Mouse (Mus musculus) MEL (cell line): ENCODE measurements around the gene Pomp. TPM values are rescaled to one million over a fixed set of nuclear protein-coding genes. Genes with fewer than 3 reads are reported as not detected.

Source experiments
- DNase-seq: peaks from one replicate; pipeline ENCODE4 v3.0.0; 2011; ENCODE audit warnings: low read depth, low spot score
- H3K27ac ChIP-seq: 2 replicates; pipeline ENCODE4 v1.5.1; 2012; ENCODE audit warnings: low read depth, mild to moderate bottlenecking, control low read depth, low read length, moderate library complexity; ENCODE audit not compliant: control insufficient read depth
- H3K27me3 ChIP-seq, 2 experiments: fragments of 150-350 bp in 1 of 2; sonication (generic) in 1 of 2; 2 replicates each; pipeline ENCODE4 v1.6.1; 2012; ENCODE audit warnings: low read length in 2 of 2, mild to moderate bottlenecking in 2 of 2, improper control_type of control experiment in 1 of 2, moderate library complexity in 1 of 2; ENCODE audit not compliant: insufficient read depth in 2 of 2, control insufficient read depth in 1 of 2
- H3K36me3 ChIP-seq, 2 experiments: 2 replicates each; pipeline ENCODE4 v1.6.1; 2012 to 2014; ENCODE audit warnings: low read length in 2 of 2, improper control_type of control experiment in 1 of 2, inconsistent platforms in 1 of 2, mild to moderate bottlenecking in 1 of 2; ENCODE audit not compliant: insufficient read depth in 2 of 2, control insufficient read depth in 1 of 2
- H3K4me1 ChIP-seq, 2 experiments: fragments of 150-350 bp in 1 of 2; sonication (generic) in 1 of 2; 2 replicates each; pipeline ENCODE4 v1.6.1; 2012; ENCODE audit warnings: low read length in 2 of 2, improper control_type of control experiment in 1 of 2, mild to moderate bottlenecking in 1 of 2; ENCODE audit not compliant: insufficient read depth in 2 of 2, control insufficient read depth in 1 of 2
- H3K4me3 ChIP-seq, 2 experiments: fragments of 150-350 bp in 1 of 2; sonication (generic) in 1 of 2; 2 replicates each; pipeline ENCODE4 v1.5.1; 2012; ENCODE audit warnings: low read depth in 2 of 2, low read length in 2 of 2, mild to moderate bottlenecking in 2 of 2, moderate library complexity in 2 of 2, control low read depth in 1 of 2, improper control_type of control experiment in 1 of 2; ENCODE audit not compliant: control insufficient read depth in 1 of 2, insufficient read depth in 1 of 2
- H3K79me2 ChIP-seq: 2 replicates; pipeline ENCODE4 v1.6.1; 2012; ENCODE audit warnings: mild to moderate bottlenecking, low read length, moderate library complexity; ENCODE audit not compliant: control insufficient read depth, poor library complexity, insufficient read depth
- H3K9ac ChIP-seq: 2 replicates; pipeline ENCODE4 v1.6.1; 2012; ENCODE audit warnings: low read depth, mild to moderate bottlenecking, control low read depth, low read length, moderate library complexity; ENCODE audit not compliant: control insufficient read depth, poor library complexity, severe bottlenecking
- H3K9me3 ChIP-seq: fragments of 150-350 bp; sonication (generic); replicated peaks from 2 replicates; pipeline ENCODE4 v1.6.1; 2012; ENCODE audit warnings: mild to moderate bottlenecking, low read length, improper control_type of control experiment, moderate library complexity; ENCODE audit not compliant: insufficient read depth
- BHLHE40 ChIP-seq: IDR thresholded peaks from 2 replicates; pipeline ENCODE4 v1.6.1; 2012; ENCODE audit warnings: low read depth, mild to moderate bottlenecking, inconsistent platforms, low read length, improper control_type of control experiment, borderline replicate concordance
- CHD1 ChIP-seq: IDR thresholded peaks from 2 replicates; pipeline ENCODE4 v1.6.1; 2012; ENCODE audit warnings: low read depth, mild to moderate bottlenecking, inconsistent platforms, low read length, improper control_type of control experiment
- CTCF ChIP-seq, 3 experiments: IDR thresholded peaks in 2 of 3; conservative IDR thresholded peaks in 1 of 3; 2 replicates each; pipeline ENCODE4 v1.5.1; 2011 to 2012; ENCODE audit warnings: low read length in 3 of 3, low read depth in 2 of 3, mild to moderate bottlenecking in 2 of 3, improper control_type of control experiment in 1 of 3, inconsistent platforms in 1 of 3, mixed read lengths in 1 of 3, moderate library complexity in 1 of 3; ENCODE audit not compliant: control insufficient read depth in 1 of 3, insufficient read depth in 1 of 3, poor library complexity in 1 of 3, severe bottlenecking in 1 of 3
- ELF1 ChIP-seq: IDR thresholded peaks from 2 replicates; pipeline ENCODE4 v1.6.1; 2014; ENCODE audit warnings: low read depth, mild to moderate bottlenecking, inconsistent platforms, low read length, improper control_type of control experiment, moderate library complexity
- ETS1 ChIP-seq: IDR thresholded peaks from 2 replicates; pipeline ENCODE4 v1.6.1; 2012; ENCODE audit warnings: low read depth, mild to moderate bottlenecking, inconsistent platforms, low read length, improper control_type of control experiment, moderate library complexity
- GATA1 ChIP-seq: IDR thresholded peaks from 2 replicates; pipeline ENCODE4 v1.6.1; 2011; ENCODE audit warnings: low read depth, low read length, improper control_type of control experiment
- HCFC1 ChIP-seq: IDR thresholded peaks from 2 replicates; pipeline ENCODE4 v1.6.1; 2012; ENCODE audit warnings: low read depth, mild to moderate bottlenecking, inconsistent platforms, low read length, improper control_type of control experiment, moderate library complexity
- JUND ChIP-seq: IDR thresholded peaks from 2 replicates; pipeline ENCODE4 v1.6.1; 2011; ENCODE audit warnings: low read depth, mild to moderate bottlenecking, improper control_type of control experiment, low read length
- MEF2A ChIP-seq: IDR thresholded peaks from 2 replicates; pipeline ENCODE4 v1.6.1; 2014; ENCODE audit warnings: low read depth, mild to moderate bottlenecking, inconsistent platforms, low read length, improper control_type of control experiment; ENCODE audit not compliant: poor library complexity, insufficient replicate concordance, severe bottlenecking; ENCODE audit errors: extremely low read depth
- MYC ChIP-seq: IDR thresholded peaks from 2 replicates; pipeline ENCODE4 v1.6.1; 2011; ENCODE audit warnings: low read depth, mild to moderate bottlenecking, low read length, improper control_type of control experiment, moderate library complexity
- NELFE ChIP-seq: IDR thresholded peaks from 2 replicates; pipeline ENCODE4 v1.6.1; 2011; ENCODE audit warnings: low read depth, low read length, improper control_type of control experiment
- POLR2A ChIP-seq, 2 experiments: IDR thresholded peaks; 2 replicates each; pipeline ENCODE4 v1.6.1; 2011 to 2012; ENCODE audit warnings: low read length in 2 of 2, mild to moderate bottlenecking in 2 of 2, control low read depth in 1 of 2, improper control_type of control experiment in 1 of 2, low read depth in 1 of 2, moderate library complexity in 1 of 2; ENCODE audit not compliant: control insufficient read depth in 1 of 2, insufficient read depth in 1 of 2, poor library complexity in 1 of 2
- RAD21 ChIP-seq: IDR thresholded peaks from 2 replicates; pipeline ENCODE4 v1.6.1; 2011; ENCODE audit warnings: mild to moderate bottlenecking, low read depth, low read length, improper control_type of control experiment
- RCOR1 ChIP-seq: IDR thresholded peaks from 2 replicates; pipeline ENCODE4 v1.6.1; 2012; ENCODE audit warnings: low read depth, mild to moderate bottlenecking, inconsistent platforms, low read length, improper control_type of control experiment
- SIN3A ChIP-seq: IDR thresholded peaks from 2 replicates; pipeline ENCODE4 v1.6.1; 2012; ENCODE audit warnings: low read length, improper control_type of control experiment, inconsistent platforms
- SMC3 ChIP-seq: IDR thresholded peaks from 2 replicates; pipeline ENCODE4 v1.6.1; 2011; ENCODE audit warnings: low read depth, low read length, improper control_type of control experiment
- TBP ChIP-seq: IDR thresholded peaks from 2 replicates; pipeline ENCODE4 v1.8.0; 2011; ENCODE audit warnings: low read depth, low read length, improper control_type of control experiment
- TCF12 ChIP-seq: IDR thresholded peaks from 2 replicates; pipeline ENCODE4 v1.6.1; 2014; ENCODE audit warnings: low read depth, mild to moderate bottlenecking, inconsistent platforms, low read length, improper control_type of control experiment, moderate library complexity
- USF1 ChIP-seq: IDR thresholded peaks from 2 replicates; pipeline ENCODE4 v1.6.1; 2014; ENCODE audit warnings: low read depth, mild to moderate bottlenecking, inconsistent platforms, low read length, improper control_type of control experiment, moderate library complexity
- ZC3H11A ChIP-seq: IDR thresholded peaks from 2 replicates; pipeline ENCODE4 v1.6.1; 2012; ENCODE audit warnings: low read depth, mild to moderate bottlenecking, inconsistent platforms, low read length, improper control_type of control experiment
- ZKSCAN1 ChIP-seq: IDR thresholded peaks from 2 replicates; pipeline ENCODE4 v1.6.1; 2012; ENCODE audit warnings: low read depth, mild to moderate bottlenecking, inconsistent platforms, low read length, improper control_type of control experiment, moderate library complexity
- polyA plus RNA-seq, 2 experiments: library from polyadenylated mRNA; stranded (reverse) in 1 of 2; unstranded in 1 of 2; fragments of >175 nt in 1 of 2; fragments of >200 nt in 1 of 2; gene quantifications; 2 replicates each; pipeline versions ENCODE4 v1.2.1 to v1.2.4; 2012; ENCODE audit warnings: low replicate concordance in 2 of 2, low read depth in 1 of 2; ENCODE audit not compliant: insufficient read length in 2 of 2, insufficient read depth in 1 of 2, missing spikeins in 1 of 2
- total RNA-seq: library from RNA; depleted of rRNA; stranded (reverse); fragments of 300-350 nt; gene quantifications from 2 replicates; pipeline ENCODE4 v1.2.3, GENCODE M21; 2012

Pomp gene
- total and polyA plus RNA-seq, 3 experiments: 348 to 500 TPM; not detected in 1

- Histone ChIP-seq H3K27me3 (no peaks in the 10 kb centered on the region; a peak in 1 of 4 replicates), H3K4me3 (no peak overlapping the region), H3K4me1 (peaks cover 0 to 5% of the 10 kb centered on the region in 2 experiments; a peak in 2 of 4 replicates), H3K79me2 (no peaks in the 10 kb centered on the region), H3K9me3 (no peaks in the 10 kb centered on the region)
- TF ChIP-seq ETS1 (no peak), RAD21 (no peak), RCOR1 (no peak), SIN3A (no peak), ELF1 (no peak), BHLHE40 (no peak), USF1 (no peak), TCF12 (no peak), MEF2A (no peak), ZKSCAN1 (no peak), CHD1 (no peak), POLR2A (IDR thresholded peaks at IDR 0.05; ENCODE audit: control insufficient read depth in 1 of 2, insufficient read depth in 1 of 2, low read depth in 1 of 2, low read length in 2 of 2, poor library complexity in 1 of 2) (no peak), JUND (no peak), MYC (no peak), TBP (no peak), NELFE (no peak), HCFC1 (no peak)
- TF ChIP-seq, all 39 proteins: peak for 0
- Histone ChIP-seq H3K36me3 (no peaks in the 10 kb centered on the region), H3K27ac (no peak overlapping the region), H3K9ac (no peak overlapping the region)
- no peak for DNase-seq
Observed at GRCm38 (mm10) chr5:147847361-147847760, 12.9 kb upstream of the Pomp start.

GRCm38 (mm10) chr5:147848164-147848863, 11.9 kb upstream of the Pomp start:
- Histone ChIP-seq H3K27ac (no peak overlapping the region), H3K4me3 (no peak overlapping the region), H3K27me3 (no peaks in the 10 kb centered on the region; a peak in 1 of 4 replicates), H3K9ac (no peak overlapping the region), H3K4me1 (peaks cover under 1 to 9% of the 10 kb centered on the region in 2 experiments; a peak in 3 of 4 replicates), H3K9me3 (no peaks in the 10 kb centered on the region), H3K36me3 (peaks cover 0 to 5% of the 10 kb centered on the region in 2 experiments; a peak in 1 of 4 replicates), H3K79me2 (no peaks in the 10 kb centered on the region)
- TF ChIP-seq MEF2A (no peak), SIN3A (no peak), SMC3 (peak; percentile 87), CTCF (IDR thresholded peaks at IDR 0.05 in 2 of 3, conservative IDR thresholded peaks at IDR 0.05 in 1 of 3; ENCODE audit: control insufficient read depth in 1 of 3, insufficient read depth in 1 of 3, low read depth in 2 of 3, low read length in 3 of 3, poor library complexity in 1 of 3, severe bottlenecking in 1 of 3) (peak; percentile 89 to 91 (median 90)), MYC (no peak), RAD21 (peak; percentile 92), ZC3H11A (peak; percentile 81), GATA1 (no peak), HCFC1 (no peak)
- DNase-seq: peak; percentile 73
